Mouse (Mus musculus): Measurements from ENCODE around the gene 4933402E13Rik. TPM values are rescaled to one million over a fixed set of nuclear protein-coding genes. Genes with fewer than 3 reads are reported as not detected.

Gene 4933402E13Rik
- total RNA-seq (2021) = not detected

GRCm38 (mm10) chrX:62283199-62283598 is at the start of gene 4933402E13Rik:
4933402E13Rik (plus strand) TSS chrX:62283499.
- no peak for DNase-seq

Other genes with a start within 250 kb of the 4933402E13Rik start
- gene 4931400O07Rik, start 184.5 kb downstream of the 4933402E13Rik start, total RNA-seq (2021) = not detected

Data from layer of hippocampus, postnatal 36 days (tissue).